Mouse (Mus musculus): ENCODE measurements around the gene Fbxl17. TPM values are rescaled to one million over a fixed set of nuclear protein-coding genes. Genes with fewer than 3 reads are reported as not detected.
A peak's percentile ranks its signal among the peaks of the same experiment; 100 is the strongest.

The Fbxl17 gene
- polyA plus RNA-seq, 1 experiment from 2014 or later = 10.7 TPM

- H3K4me3 ChIP-seq (ENCODE audit: low read depth, low read length) = no peak overlapping the region
- peak; percentile 62 for DNase-seq (ENCODE audit: low spot score)
These were observed 314.3 kb downstream of the Fbxl17 start for GRCm38 (mm10) chr17:63185531-63185930.

GRCm38 (mm10) chr17:63184844-63185504, 314.8 kb downstream of the Fbxl17 start:
- WGBS = 70% methylated on average over 10 of the region's 10 CpGs
- DNase-seq (ENCODE audit: low spot score) = no peak
- no peaks in the 10 kb centered on the region for H3K4me1 ChIP-seq (ENCODE audit: control insufficient read depth, insufficient read depth, low read length)

More at GRCm38 (mm10) chr17:63185531-63185930, 314.3 kb downstream of the Fbxl17 start:
- no peaks in the 10 kb centered on the region for H3K27me3 ChIP-seq (replicated peaks; ENCODE audit: control insufficient read depth, insufficient read depth, low read length)
- 66% methylated on average over 9 of the region's 9 CpGs for WGBS
- H3K9me3 ChIP-seq (ENCODE audit: control insufficient read depth, low read length) = no peaks in the 10 kb centered on the region
- peak; percentile 65; the same call in 1 of the 2 replicates for ATAC-seq (ENCODE audit: low read depth)
- no peak overlapping the region for H3K4me2 ChIP-seq (ENCODE audit: low read depth, low read length)
- no peak overlapping the region for H3K9ac ChIP-seq (ENCODE audit: low read depth, low read length)
- H3K4me1 ChIP-seq (ENCODE audit: control insufficient read depth, insufficient read depth, low read length) = no peaks in the 10 kb centered on the region
- no peaks in the 10 kb centered on the region for H3K36me3 ChIP-seq (ENCODE audit: control insufficient read depth, insufficient read depth, low read length)
- no peak overlapping the region for H3K27ac ChIP-seq (replicated peaks; ENCODE audit: low read depth, low read length)

DNA sequence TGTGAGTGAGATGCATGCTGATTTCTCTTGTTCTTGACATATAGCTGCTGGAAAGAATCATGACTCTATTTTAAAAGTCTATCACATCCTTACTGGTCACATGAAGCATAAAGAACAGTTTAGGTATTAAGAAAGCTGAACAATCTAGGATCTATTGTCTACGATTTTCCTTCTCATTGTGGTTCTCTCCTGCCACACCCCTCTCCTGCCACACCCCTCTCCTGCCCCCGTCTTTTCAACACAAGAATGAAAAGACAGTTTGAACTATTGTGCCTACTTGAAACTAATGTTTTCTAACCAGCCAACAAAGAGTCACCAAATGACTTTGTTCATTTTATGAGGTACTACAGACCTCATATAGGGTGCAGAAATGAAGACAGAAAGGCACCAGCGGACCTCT, 316.4 kb downstream of the Fbxl17 start:
- H3K4me3 ChIP-seq (ENCODE audit: low read depth, low read length) = no peak overlapping the region
- DNase-seq (ENCODE audit: low spot score) (no peak), ATAC-seq (ENCODE audit: low read depth) (no peak)
- no peaks in the 10 kb centered on the region for H3K36me3 ChIP-seq (ENCODE audit: control insufficient read depth, insufficient read depth, low read length)
- H3K27ac ChIP-seq (replicated peaks; ENCODE audit: low read depth, low read length) = no peak overlapping the region
- H3K4me1 ChIP-seq (ENCODE audit: control insufficient read depth, insufficient read depth, low read length) = no peaks in the 10 kb centered on the region
- no peak overlapping the region for H3K9ac ChIP-seq (ENCODE audit: low read depth, low read length)
- H3K27me3 ChIP-seq (replicated peaks; ENCODE audit: control insufficient read depth, insufficient read depth, low read length) = no peaks in the 10 kb centered on the region
- H3K4me2 ChIP-seq (ENCODE audit: low read depth, low read length) = no peak overlapping the region
- H3K9me3 ChIP-seq (ENCODE audit: control insufficient read depth, low read length) = no peaks in the 10 kb centered on the region
- 69% methylated on average over 3 of the region's 3 CpGs for WGBS

More at GRCm38 (mm10) chr17:63184844-63185504, 314.8 kb downstream of the Fbxl17 start:
- no peak for ATAC-seq (ENCODE audit: low read depth)
- H3K27me3 ChIP-seq (replicated peaks; ENCODE audit: control insufficient read depth, insufficient read depth, low read length) = no peaks in the 10 kb centered on the region
- no peaks in the 10 kb centered on the region for H3K9me3 ChIP-seq (ENCODE audit: control insufficient read depth, low read length)
- no peaks in the 10 kb centered on the region for H3K36me3 ChIP-seq (ENCODE audit: control insufficient read depth, insufficient read depth, low read length)
- H3K4me2 ChIP-seq (ENCODE audit: low read depth, low read length) = no peak overlapping the region
- no peak overlapping the region for H3K4me3 ChIP-seq (ENCODE audit: low read depth, low read length)
- H3K9ac ChIP-seq (ENCODE audit: low read depth, low read length) = no peak overlapping the region
- H3K27ac ChIP-seq (replicated peaks; ENCODE audit: low read depth, low read length) = no peak overlapping the region

DNA sequence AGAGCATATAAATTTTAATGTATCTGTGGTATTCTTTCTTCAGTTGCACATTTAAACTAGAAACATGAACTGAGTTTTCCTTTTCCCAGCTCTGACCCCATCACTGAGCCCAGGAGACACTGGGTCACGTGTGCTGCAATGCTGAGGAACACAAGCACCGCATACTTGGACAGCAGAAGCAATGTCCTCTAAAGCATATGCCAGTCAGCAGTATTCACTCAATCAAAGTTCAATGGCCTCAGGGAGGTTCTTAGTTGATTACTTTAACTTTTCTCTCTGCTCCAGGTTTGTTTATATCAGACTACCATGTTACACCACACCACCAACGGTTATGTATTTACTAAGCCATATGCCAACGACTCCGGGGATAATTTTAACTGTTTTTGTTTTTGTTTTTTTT, 318.2 kb downstream of the Fbxl17 start:
- ATAC-seq (ENCODE audit: low read depth) = no peak
- Histone ChIP-seq H3K4me1 (ENCODE audit: control insufficient read depth, insufficient read depth, low read length) (no peaks in the 10 kb centered on the region), H3K9ac (ENCODE audit: low read depth, low read length) (no peak overlapping the region), H3K9me3 (ENCODE audit: control insufficient read depth, low read length) (no peaks in the 10 kb centered on the region), H3K27me3 (replicated peaks; ENCODE audit: control insufficient read depth, insufficient read depth, low read length) (no peaks in the 10 kb centered on the region), H3K4me2 (ENCODE audit: low read depth, low read length) (no peak overlapping the region), H3K4me3 (ENCODE audit: low read depth, low read length) (no peak overlapping the region), H3K27ac (replicated peaks; ENCODE audit: low read depth, low read length) (no peak overlapping the region), H3K36me3 (ENCODE audit: control insufficient read depth, insufficient read depth, low read length) (no peaks in the 10 kb centered on the region)
- no peak for DNase-seq (ENCODE audit: low spot score)
- 72% methylated on average over 5 of the region's 5 CpGs for WGBS

GRCm38 (mm10) chr17:63180042-63180441, 319.8 kb downstream of the Fbxl17 start:
- DNase-seq (ENCODE audit: low spot score) (no peak), ATAC-seq (ENCODE audit: low read depth) (no peak)
- Histone ChIP-seq H3K9me3 (ENCODE audit: control insufficient read depth, low read length) (no peaks in the 10 kb centered on the region), H3K4me2 (ENCODE audit: low read depth, low read length) (no peak overlapping the region), H3K4me3 (ENCODE audit: low read depth, low read length) (no peak overlapping the region), H3K9ac (ENCODE audit: low read depth, low read length) (no peak overlapping the region), H3K4me1 (ENCODE audit: control insufficient read depth, insufficient read depth, low read length) (no peaks in the 10 kb centered on the region), H3K27me3 (replicated peaks; ENCODE audit: control insufficient read depth, insufficient read depth, low read length) (no peaks in the 10 kb centered on the region), H3K27ac (replicated peaks; ENCODE audit: low read depth, low read length) (no peak overlapping the region), H3K36me3 (ENCODE audit: control insufficient read depth, insufficient read depth, low read length) (no peaks in the 10 kb centered on the region)
- WGBS = 95% methylated on average over 3 of the region's 3 CpGs

- Histone ChIP-seq H3K27me3 (replicated peaks; ENCODE audit: control insufficient read depth, insufficient read depth, low read length) (no peaks in the 10 kb centered on the region), H3K9ac (ENCODE audit: low read depth, low read length) (no peak overlapping the region), H3K27ac (replicated peaks; ENCODE audit: low read depth, low read length) (no peak overlapping the region), H3K4me3 (ENCODE audit: low read depth, low read length) (no peak overlapping the region), H3K36me3 (ENCODE audit: control insufficient read depth, insufficient read depth, low read length) (no peaks in the 10 kb centered on the region), H3K4me2 (ENCODE audit: low read depth, low read length) (no peak overlapping the region), H3K9me3 (ENCODE audit: control insufficient read depth, low read length) (no peaks in the 10 kb centered on the region), H3K4me1 (ENCODE audit: control insufficient read depth, insufficient read depth, low read length) (no peaks in the 10 kb centered on the region)
- DNase-seq (ENCODE audit: low spot score) (no peak), ATAC-seq (ENCODE audit: low read depth) (no peak)
- 89% methylated on average over 2 of the region's 2 CpGs for WGBS
These were observed 321.5 kb downstream of the Fbxl17 start for GRCm38 (mm10) chr17:63178331-63178730.

DNA sequence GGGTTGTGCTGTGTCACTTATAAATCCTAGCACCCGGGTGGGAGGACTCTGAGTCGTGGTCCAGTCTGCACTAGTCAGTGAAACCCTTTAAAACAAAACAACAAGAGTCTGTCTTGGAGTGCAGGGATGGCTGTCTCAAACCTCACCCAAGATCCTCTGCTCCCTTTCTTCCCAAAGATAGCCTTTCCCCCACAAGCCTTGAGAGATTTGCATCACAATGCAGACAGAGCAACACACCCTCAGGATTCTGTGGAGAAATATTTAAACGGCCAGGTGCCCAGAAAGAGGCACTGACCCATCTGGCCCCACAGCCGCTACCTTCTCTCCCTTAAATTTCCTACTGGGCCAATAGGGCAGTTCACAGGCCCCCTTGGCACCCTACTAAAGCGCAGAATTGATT, 323.4 kb downstream of the Fbxl17 start:
- no peaks in the 10 kb centered on the region for H3K9me3 ChIP-seq (ENCODE audit: control insufficient read depth, low read length)
- no peak overlapping the region for H3K4me3 ChIP-seq (ENCODE audit: low read depth, low read length)
- no peaks in the 10 kb centered on the region for H3K27me3 ChIP-seq (replicated peaks; ENCODE audit: control insufficient read depth, insufficient read depth, low read length)
- no peak overlapping the region for H3K27ac ChIP-seq (replicated peaks; ENCODE audit: low read depth, low read length)
- no peak overlapping the region for H3K9ac ChIP-seq (ENCODE audit: low read depth, low read length)
- DNase-seq (ENCODE audit: low spot score) = no peak
- H3K4me1 ChIP-seq (ENCODE audit: control insufficient read depth, insufficient read depth, low read length) = no peaks in the 10 kb centered on the region
- WGBS = 69% methylated on average over 5 of the region's 5 CpGs
- no peak for ATAC-seq (ENCODE audit: low read depth)
- H3K36me3 ChIP-seq (ENCODE audit: control insufficient read depth, insufficient read depth, low read length) = no peaks in the 10 kb centered on the region
- no peak overlapping the region for H3K4me2 ChIP-seq (ENCODE audit: low read depth, low read length)

DNA sequence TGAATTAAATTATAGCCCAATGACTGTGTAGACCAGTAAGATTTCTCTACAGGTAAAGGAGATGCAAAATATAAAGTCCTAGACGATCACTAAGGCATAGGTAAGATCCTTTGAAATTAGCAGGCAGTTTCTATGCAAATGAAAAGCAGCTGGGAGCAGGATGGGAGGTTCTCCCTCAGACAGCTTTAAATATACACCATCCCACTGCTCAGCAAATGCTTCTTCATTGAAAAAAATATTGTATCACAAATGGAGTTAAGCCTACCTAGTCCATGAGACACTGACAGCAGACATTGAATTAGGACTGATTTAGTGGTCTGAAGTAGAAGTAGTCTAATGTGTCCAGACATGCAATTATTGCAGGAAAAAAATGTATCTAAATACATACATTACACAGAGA, 327.1 kb downstream of the Fbxl17 start:
- Histone ChIP-seq H3K4me3 (ENCODE audit: low read depth, low read length) (no peak overlapping the region), H3K9ac (ENCODE audit: low read depth, low read length) (no peak overlapping the region), H3K9me3 (ENCODE audit: control insufficient read depth, low read length) (no peaks in the 10 kb centered on the region), H3K4me2 (ENCODE audit: low read depth, low read length) (no peak overlapping the region), H3K36me3 (ENCODE audit: control insufficient read depth, insufficient read depth, low read length) (no peaks in the 10 kb centered on the region), H3K27me3 (replicated peaks; ENCODE audit: control insufficient read depth, insufficient read depth, low read length) (no peaks in the 10 kb centered on the region), H3K4me1 (ENCODE audit: control insufficient read depth, insufficient read depth, low read length) (peaks cover 9% of the 10 kb centered on the region; the same call in 1 of the 2 replicates), H3K27ac (replicated peaks; ENCODE audit: low read depth, low read length) (no peak overlapping the region)
- no peak for DNase-seq (ENCODE audit: low spot score)
- ATAC-seq (ENCODE audit: low read depth) = no peak
- 50% methylated on average over 1 of the region's 1 CpGs for WGBS

GRCm38 (mm10) chr17:63171890-63172491, 327.8 kb downstream of the Fbxl17 start:
- no peak; the same call in 1 of the 2 replicates for ATAC-seq (ENCODE audit: low read depth)
- peak; percentile 50 for DNase-seq (ENCODE audit: low spot score)
- no peaks in the 10 kb centered on the region for H3K36me3 ChIP-seq (ENCODE audit: control insufficient read depth, insufficient read depth, low read length)
- peaks cover 10% of the 10 kb centered on the region; the same call in 1 of the 2 replicates for H3K4me1 ChIP-seq (ENCODE audit: control insufficient read depth, insufficient read depth, low read length)
- no peak overlapping the region for H3K27ac ChIP-seq (replicated peaks; ENCODE audit: low read depth, low read length)
- no peak overlapping the region for H3K4me3 ChIP-seq (ENCODE audit: low read depth, low read length)
- H3K9ac ChIP-seq (ENCODE audit: low read depth, low read length) = no peak overlapping the region
- H3K9me3 ChIP-seq (ENCODE audit: control insufficient read depth, low read length) = no peaks in the 10 kb centered on the region
- H3K4me2 ChIP-seq (ENCODE audit: low read depth, low read length) = no peak overlapping the region
- no peaks in the 10 kb centered on the region for H3K27me3 ChIP-seq (replicated peaks; ENCODE audit: control insufficient read depth, insufficient read depth, low read length)
- 43% methylated on average over 5 of the region's 5 CpGs for WGBS

Measured in embryonic facial prominence, embryonic 14.5 days (tissue).